Mouse (Mus musculus): ENCODE results near the gene Rhox2e.
"Not testable (repeated sequence)": the region's sequence is repeated elsewhere in the genome, so short reads cannot be mapped to it uniquely, and the experiment has no call there.

GRCm38 (mm10) chrX:37571105-37571504, 40.9 kb downstream of the Rhox2e start, which contains the start of gene Rhox2f:
- not testable (repeated sequence) for TF ChIP-seq EP300 (IDR thresholded peaks at IDR 0.05; ENCODE audit: low read length); CTCF (conservative IDR thresholded peaks at IDR 0.05 in 1 of 2, IDR thresholded peaks at IDR 0.05 in 1 of 2; ENCODE audit: low read depth in 2 of 2, low read length in 2 of 2); PAX5 (IDR thresholded peaks at IDR 0.05; ENCODE audit: low read length); MAZ (IDR thresholded peaks at IDR 0.05; ENCODE audit: low read depth, low read length); POLR2A (IDR thresholded peaks at IDR 0.05; ENCODE audit: low read depth, low read length)
